Mouse (Mus musculus): Measurements from ENCODE around the gene Sytl4. TPM values are rescaled to one million over a fixed set of nuclear protein-coding genes. Genes with fewer than 3 reads are reported as not detected.
A peak's percentile ranks its signal among the peaks of the same experiment; 100 is the strongest.

Sytl4 gene
- total RNA-seq (2021), result under 1 TPM; 0.41 to 0.59 TPM

- DNase-seq (ENCODE audit: extremely low spot score in 1 of 2, low spot score in 2 of 2), result peak in 1 of 2 experiments; percentile 13
- intact Hi-C loops (cut with DNase I), result no loop called here
Observed at GRCm38 (mm10) chrX:133981231-133982002, at the start of gene Sytl4. Sytl4 (minus strand) TSS chrX:133981812.

- no peak for DNase-seq (ENCODE audit: extremely low spot score in 1 of 2, low spot score in 2 of 2)
- intact Hi-C loops (cut with DNase I), result no loop called here
Observed at GRCm38 (mm10) chrX:134020664-134021063, 39.1 kb upstream of the Sytl4 start.

GRCm38 (mm10) chrX:134019005-134019404 is 37.4 kb upstream of the Sytl4 start:
- peak; percentile 52 to 69 for DNase-seq (ENCODE audit: extremely low spot score in 1 of 2, low spot score in 2 of 2)
- intact Hi-C loops (cut with DNase I), result loop anchor here (2.0 kb wide), 1 partner anchor 72 kb away; no protein-coding TSS in a partner anchor

- intact Hi-C loops (cut with DNase I), result no loop called here
Observed at GRCm38 (mm10) chrX:133995866-133996265, 14.3 kb upstream of the Sytl4 start.

GRCm38 (mm10) chrX:133964615-133965014 is 17.0 kb downstream of the Sytl4 start:
- DNase-seq (ENCODE audit: extremely low spot score in 1 of 2, low spot score in 2 of 2), result no peak
- intact Hi-C loops (cut with DNase I), result no loop called here

More at GRCm38 (mm10) chrX:133995866-133996265, 14.3 kb upstream of the Sytl4 start:
- no peak for DNase-seq (ENCODE audit: extremely low spot score in 1 of 2, low spot score in 2 of 2)

GRCm38 (mm10) chrX:133960617-133961016 is 21.0 kb downstream of the Sytl4 start:
- intact Hi-C loops (cut with DNase I), result no loop called here
- no peak for DNase-seq (ENCODE audit: extremely low spot score in 1 of 2, low spot score in 2 of 2)

GRCm38 (mm10) chrX:133954661-133955060 is 27.0 kb downstream of the Sytl4 start:
- no peak for DNase-seq (ENCODE audit: extremely low spot score in 1 of 2, low spot score in 2 of 2)
- intact Hi-C loops (cut with DNase I), result no loop called here

- intact Hi-C loops (cut with DNase I), result loop anchor here (2.0 kb wide), 1 partner anchor 71 kb away; no protein-coding TSS in a partner anchor
- peak; percentile 26 to 28 for DNase-seq (ENCODE audit: extremely low spot score in 1 of 2, low spot score in 2 of 2)
Observed at GRCm38 (mm10) chrX:133947427-133947826, 34.2 kb downstream of the Sytl4 start.

GRCm38 (mm10) chrX:133939561-133939960 is 42.1 kb downstream of the Sytl4 start:
- intact Hi-C loops (cut with DNase I), result no loop called here

GRCm38 (mm10) chrX:133936605-133937225 is 44.9 kb downstream of the Sytl4 start:
- intact Hi-C loops (cut with DNase I), result no loop called here
- no peak for DNase-seq (ENCODE audit: extremely low spot score in 1 of 2, low spot score in 2 of 2)

More at GRCm38 (mm10) chrX:133939561-133939960, 42.1 kb downstream of the Sytl4 start:
- no peak for DNase-seq (ENCODE audit: extremely low spot score in 1 of 2, low spot score in 2 of 2)

- intact Hi-C loops (cut with DNase I), result no loop called here
- DNase-seq (ENCODE audit: extremely low spot score in 1 of 2, low spot score in 2 of 2), result peak in 1 of 2 experiments; percentile 27
Observed at GRCm38 (mm10) chrX:133931302-133932013, 50.2 kb downstream of the Sytl4 start.

GRCm38 (mm10) chrX:133926760-133927159 is 54.9 kb downstream of the Sytl4 start:
- intact Hi-C loops (cut with DNase I), result no loop called here
- no peak for DNase-seq (ENCODE audit: extremely low spot score in 1 of 2, low spot score in 2 of 2)

- DNase-seq (ENCODE audit: extremely low spot score in 1 of 2, low spot score in 2 of 2), result no peak
- intact Hi-C loops (cut with DNase I), result no loop called here
Observed at GRCm38 (mm10) chrX:133921187-133921586, 60.4 kb downstream of the Sytl4 start.

- DNase-seq (ENCODE audit: extremely low spot score in 1 of 2, low spot score in 2 of 2), result no peak
- intact Hi-C loops (cut with DNase I), result no loop called here
Observed at GRCm38 (mm10) chrX:133914219-133914618, 67.4 kb downstream of the Sytl4 start.

- intact Hi-C loops (cut with DNase I), result no loop called here
- no peak for DNase-seq (ENCODE audit: extremely low spot score in 1 of 2, low spot score in 2 of 2)
Observed at GRCm38 (mm10) chrX:133913006-133913405, 68.6 kb downstream of the Sytl4 start.

GRCm38 (mm10) chrX:133911397-133912103 is 70.1 kb downstream of the Sytl4 start:
- intact Hi-C loops (cut with DNase I), result no loop called here

GRCm38 (mm10) chrX:133908261-133908660 is 73.4 kb downstream of the Sytl4 start, which contains the start of gene Srpx2:
Srpx2 (plus strand) TSS chrX:133908426.
- intact Hi-C loops (cut with DNase I), result no loop called here
- no peak for DNase-seq (ENCODE audit: extremely low spot score in 1 of 2, low spot score in 2 of 2)

More at GRCm38 (mm10) chrX:133911397-133912103, 70.1 kb downstream of the Sytl4 start:
- no peak for DNase-seq (ENCODE audit: extremely low spot score in 1 of 2, low spot score in 2 of 2)

GRCm38 (mm10) chrX:133898014-133898542 is 83.5 kb downstream of the Sytl4 start, which contains the start of gene Tspan6:
Tspan6 (minus strand) TSS chrX:133898429.
- intact Hi-C loops (cut with DNase I), result loop anchor here (10.0 kb wide), 1 partner anchor 113 kb away; no protein-coding TSS in a partner anchor
- peak; percentile 83 for DNase-seq (ENCODE audit: extremely low spot score in 1 of 2, low spot score in 2 of 2)
